Mouse (Mus musculus) adrenal gland, postnatal 4 days (tissue): ENCODE measurements around the gene Ankrd13d. TPM values are rescaled to one million over a fixed set of nuclear protein-coding genes. Genes with fewer than 3 reads are reported as not detected.

Experiments used
- DNase-seq, 2 experiments: peaks; one replicate each; pipeline ENCODE4 v3.0.0; 2021 to 2022; ENCODE audit warnings: low spot score in 2 of 2, mixed read lengths in 2 of 2
- total RNA-seq, 2 experiments: library from RNA; stranded (reverse); gene quantifications; 2 replicates each; pipeline ENCODE4 v1.2.3; 2021

Gene Ankrd13d
- total RNA-seq, 2 experiments from 2014 or later, result 8.2 to 8.8 TPM

- DNase-seq, result no peak
Observed at GRCm38 (mm10) chr19:4301735-4302651, 19.1 kb upstream of the Ankrd13d start.

GRCm38 (mm10) chr19:4300852-4301734 is 18.2 kb upstream of the Ankrd13d start:
- DNase-seq, result no peak

- DNase-seq, result no peak
Observed at GRCm38 (mm10) chr19:4300271-4300704, 17.4 kb upstream of the Ankrd13d start.

GRCm38 (mm10) chr19:4299574-4300270 is 16.8 kb upstream of the Ankrd13d start:
- DNase-seq, result no peak

- no peak for DNase-seq
Observed at GRCm38 (mm10) chr19:4299126-4299525, 16.2 kb upstream of the Ankrd13d start.

GRCm38 (mm10) chr19:4298322-4299121 is 15.6 kb upstream of the Ankrd13d start:
- DNase-seq, result no peak

- no peak for DNase-seq
Observed at GRCm38 (mm10) chr19:4297851-4298250, 14.9 kb upstream of the Ankrd13d start.

- no peak for DNase-seq
Observed at GRCm38 (mm10) chr19:4296611-4297010, 13.7 kb upstream of the Ankrd13d start.

GRCm38 (mm10) chr19:4295391-4295790 is 12.5 kb upstream of the Ankrd13d start:
- DNase-seq, result no peak

GRCm38 (mm10) chr19:4294381-4295097 is 11.6 kb upstream of the Ankrd13d start:
- DNase-seq, result no peak

- DNase-seq, result no peak
Observed at GRCm38 (mm10) chr19:4291161-4291560, 8.2 kb upstream of the Ankrd13d start.

- no peak for DNase-seq
Observed at GRCm38 (mm10) chr19:4290749-4291148, 7.8 kb upstream of the Ankrd13d start.

- no peak for DNase-seq
Observed at GRCm38 (mm10) chr19:4283653-4284052, 716 bp upstream of the Ankrd13d start.

- DNase-seq, result no peak
Observed at GRCm38 (mm10) chr19:4280425-4280824, 2.5 kb downstream of the Ankrd13d start.

- DNase-seq, result no peak
Observed at GRCm38 (mm10) chr19:4279487-4279886, 3.5 kb downstream of the Ankrd13d start.

GRCm38 (mm10) chr19:4270972-4271371 is 12.0 kb downstream of the Ankrd13d start:
- no peak for DNase-seq

GRCm38 (mm10) chr19:4270187-4270586 is 12.8 kb downstream of the Ankrd13d start:
- no peak for DNase-seq

GRCm38 (mm10) chr19:4268566-4269361 is 14.2 kb downstream of the Ankrd13d start, which contains the start of gene Ssh3:
TSS of gene Ssh3 (minus strand) at chr19:4269180.
- DNase-seq, result peak; percentile 39 to 40

GRCm38 (mm10) chr19:4265956-4266355 is 17.0 kb downstream of the Ankrd13d start:
- DNase-seq, result no peak
